Mouse (Mus musculus) limb, embryonic 14.5 days (tissue): ENCODE measurements around the gene Cldn5. TPM values are rescaled to one million over a fixed set of nuclear protein-coding genes. Genes with fewer than 3 reads are reported as not detected.
A peak's percentile ranks its signal among the peaks of the same experiment; 100 is the strongest.

Experiments
- ATAC-seq: fragments of 200-750 bp; cut with Nextera tagmentation; 2 replicates; pipeline ENCODE4 v1.8.0; 2017; ENCODE audit warnings: low read depth, moderate number of reproducible peaks, moderate TSS enrichment; ENCODE audit not compliant: low FRiP score
- DNase-seq: peaks from one replicate; pipeline ENCODE4 v3.0.0-alpha.2; 2015; ENCODE audit warnings: low spot score
- H3K27ac ChIP-seq: fragments of 300-500 bp; sonication (generic); replicated peaks from 2 replicates; pipeline ENCODE4 v1.5.1; 2014; ENCODE audit warnings: low read depth, mild to moderate bottlenecking, low read length, moderate library complexity, mixed read lengths
- H3K27me3 ChIP-seq: fragments of 300-500 bp; sonication (generic); 2 replicates; pipeline ENCODE4 v1.6.1; 2014; ENCODE audit warnings: low read length, mixed read lengths; ENCODE audit not compliant: control insufficient read depth, insufficient read depth
- H3K36me3 ChIP-seq: fragments of 300-500 bp; sonication (generic); 2 replicates; pipeline ENCODE4 v1.6.1; 2014; ENCODE audit warnings: mild to moderate bottlenecking, low read length, moderate library complexity, mixed read lengths; ENCODE audit not compliant: control insufficient read depth, insufficient read depth
- H3K4me1 ChIP-seq: fragments of 300-500 bp; sonication (generic); 2 replicates; pipeline ENCODE4 v1.6.1; 2014; ENCODE audit warnings: antibody characterized with exemption, low read length, mixed read lengths; ENCODE audit not compliant: control insufficient read depth, insufficient read depth
- H3K4me2 ChIP-seq: fragments of 300-500 bp; sonication (generic); replicated peaks from 2 replicates; pipeline ENCODE4 v1.6.1; 2014; ENCODE audit warnings: low read depth, mild to moderate bottlenecking, low read length, moderate library complexity; ENCODE audit not compliant: severe bottlenecking
- H3K4me3 ChIP-seq: fragments of 300-500 bp; sonication (generic); replicated peaks from 2 replicates; pipeline ENCODE4 v1.5.1; 2014; ENCODE audit warnings: low read length
- H3K9ac ChIP-seq: fragments of 300-500 bp; sonication (generic); 2 replicates; pipeline ENCODE4 v1.6.1; 2014; ENCODE audit warnings: mild to moderate bottlenecking, low read depth, low read length, moderate library complexity; ENCODE audit not compliant: severe bottlenecking
- H3K9me3 ChIP-seq: fragments of 300-500 bp; sonication (generic); 2 replicates; pipeline ENCODE4 v1.6.1; 2016; ENCODE audit warnings: low read length; ENCODE audit not compliant: control insufficient read depth
- POLR2A ChIP-seq: fragments of 200-500 bp; IDR thresholded peaks from 2 replicates; pipeline ENCODE4 v1.8.0; 2012; ENCODE audit warnings: inconsistent platforms, mild to moderate bottlenecking, moderate library complexity, borderline replicate concordance; ENCODE audit not compliant: insufficient read depth, insufficient read length; ENCODE audit errors: extremely low read depth
- WGBS: fragments of 180-500 bp; shearing (Covaris S2); extraction: QIAGEN DNeasy Blood & Tissue Kit; methylation state at CpG from one replicate; pipeline ENCODE4 v1.1.7; 2014; 5-methylcytosine and 5-hydroxymethylcytosine counted together
- polyA plus RNA-seq, 2 experiments: library from polyadenylated mRNA; depleted of rRNA in 1 of 2; stranded (reverse) in 1 of 2; unstranded in 1 of 2; fragments of >200 nt; fragmentation: Nextera tagmentation in 1 of 2; extraction: Ambion mirVana in 1 of 2; gene quantifications; 2 replicates each; pipeline versions ENCODE4 v1.2.1 to v1.2.3; 2012 to 2014

The Cldn5 gene
- polyA plus RNA-seq, 2 experiments: 26.1 to 33.6 TPM

- H3K4me1 ChIP-seq: no peaks in the 10 kb centered on the region
- no peak for DNase-seq
- no peak overlapping the region for H3K9ac ChIP-seq
- no peak overlapping the region for H3K4me2 ChIP-seq
- H3K36me3 ChIP-seq: no peaks in the 10 kb centered on the region
- no peak for ATAC-seq
- no peaks in the 10 kb centered on the region for H3K9me3 ChIP-seq
- TF ChIP-seq POLR2A: no peak
- no peak overlapping the region for H3K27ac ChIP-seq
- H3K4me3 ChIP-seq: no peak overlapping the region
- H3K27me3 ChIP-seq: no peaks in the 10 kb centered on the region
Measured at GRCm38 (mm10) chr16:18738303-18738702, 38.3 kb upstream of the Cldn5 start.

DNA sequence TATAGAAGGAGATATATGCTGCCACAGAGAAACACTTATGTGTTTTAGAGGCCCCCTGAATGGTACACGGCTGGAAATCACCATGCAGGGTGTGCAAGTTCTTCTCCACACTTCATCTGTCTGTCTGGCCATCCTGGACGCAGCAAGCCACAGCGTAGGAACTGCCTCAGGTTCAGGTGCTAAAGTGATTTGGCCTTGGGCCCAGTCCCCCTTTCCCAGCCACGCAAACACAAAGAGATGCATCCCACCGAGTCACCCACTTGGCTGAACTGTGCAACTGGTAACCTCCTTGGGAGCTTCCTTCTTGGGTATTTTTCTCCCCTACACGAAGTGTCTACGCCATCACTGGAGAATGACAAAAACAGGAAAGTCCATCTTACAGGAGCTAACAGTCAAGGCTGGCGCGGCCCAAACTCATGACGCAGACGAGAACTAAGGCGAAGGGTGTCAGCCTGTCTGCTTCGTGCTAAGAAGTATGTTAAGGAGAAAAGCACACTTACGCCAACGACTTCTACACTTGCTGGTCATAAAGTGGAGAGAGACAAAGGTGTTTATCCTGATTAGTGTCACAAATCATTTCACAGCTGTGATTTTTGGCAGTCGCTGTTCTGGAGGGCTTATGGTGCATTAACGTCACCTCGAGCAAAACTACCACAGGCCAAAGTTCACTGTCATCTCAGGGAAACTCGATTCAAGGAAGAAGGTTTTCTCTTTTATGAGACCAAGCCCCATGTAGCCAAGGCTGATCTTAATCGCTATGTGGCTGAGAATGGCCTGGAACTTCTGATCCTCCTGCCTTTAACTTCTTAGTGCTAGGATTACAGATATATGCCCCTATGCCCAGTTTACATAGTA, 30.2 kb upstream of the Cldn5 start:
- Histone ChIP-seq H3K36me3 (no peaks in the 10 kb centered on the region), H3K4me2 (no peak overlapping the region), H3K4me1 (no peaks in the 10 kb centered on the region), H3K27ac (no peak overlapping the region), H3K4me3 (no peak overlapping the region), H3K9ac (no peak overlapping the region), H3K27me3 (no peaks in the 10 kb centered on the region), H3K9me3 (no peaks in the 10 kb centered on the region)
- peak; percentile 71 for ATAC-seq
- no peak for TF ChIP-seq POLR2A
- WGBS: 58% methylated on average over 20 of the region's 20 CpGs
- no peak for DNase-seq

- TF ChIP-seq POLR2A: no peak
- no peak for ATAC-seq
- Histone ChIP-seq H3K4me2 (no peak overlapping the region), H3K9me3 (no peaks in the 10 kb centered on the region), H3K9ac (no peak overlapping the region), H3K27me3 (no peaks in the 10 kb centered on the region), H3K36me3 (no peaks in the 10 kb centered on the region), H3K4me1 (no peaks in the 10 kb centered on the region), H3K27ac (no peak overlapping the region), H3K4me3 (no peak overlapping the region)
- no peak for DNase-seq
- WGBS: 67% methylated on average over 11 of the region's 11 CpGs
Measured at GRCm38 (mm10) chr16:18751101-18751500, 25.5 kb upstream of the Cldn5 start.

DNA sequence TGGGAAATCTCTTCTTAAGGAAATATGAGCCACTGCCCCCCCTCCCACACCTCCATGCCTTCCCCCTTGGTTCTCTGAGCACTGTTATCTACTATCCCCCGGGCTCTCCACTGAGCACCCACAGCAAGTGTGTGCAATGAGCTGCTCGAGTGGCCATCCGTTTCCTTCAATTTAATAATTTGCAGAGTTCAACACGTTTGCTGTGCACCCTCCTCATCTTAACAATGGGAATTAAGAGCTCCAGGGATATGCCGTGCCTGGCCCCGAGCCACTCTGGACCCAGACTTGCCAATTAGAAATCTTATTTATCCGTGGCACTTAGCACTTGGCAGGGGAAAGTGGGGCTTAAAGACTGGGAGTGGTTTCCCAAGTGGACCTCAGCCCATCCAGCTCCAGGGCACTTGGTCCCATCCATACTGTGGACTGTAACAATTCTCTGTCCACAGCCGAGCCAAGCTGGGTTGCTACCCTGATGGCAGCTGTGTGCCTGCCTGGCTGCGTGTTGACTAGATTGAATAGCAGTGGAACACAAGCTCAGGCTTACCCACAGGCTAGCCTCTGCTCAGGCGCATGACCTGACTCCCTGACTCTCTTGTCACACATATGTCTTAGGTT, 24.7 kb upstream of the Cldn5 start:
- no peak for ATAC-seq
- Histone ChIP-seq H3K9ac (no peak overlapping the region), H3K4me1 (no peaks in the 10 kb centered on the region), H3K27me3 (no peaks in the 10 kb centered on the region), H3K27ac (no peak overlapping the region), H3K36me3 (no peaks in the 10 kb centered on the region), H3K9me3 (no peaks in the 10 kb centered on the region), H3K4me3 (no peak overlapping the region), H3K4me2 (no peak overlapping the region)
- DNase-seq: no peak
- WGBS: 80% methylated on average over 10 of the region's 10 CpGs
- TF ChIP-seq POLR2A: no peak

GRCm38 (mm10) chr16:18761734-18762133, 14.9 kb upstream of the Cldn5 start:
- Histone ChIP-seq H3K9me3 (no peaks in the 10 kb centered on the region), H3K27ac (no peak overlapping the region), H3K9ac (no peak overlapping the region), H3K4me1 (no peaks in the 10 kb centered on the region), H3K4me2 (no peak overlapping the region), H3K36me3 (no peaks in the 10 kb centered on the region), H3K4me3 (no peak overlapping the region), H3K27me3 (no peaks in the 10 kb centered on the region)
- no peak for ATAC-seq
- WGBS: 84% methylated on average over 4 of the region's 4 CpGs
- DNase-seq: no peak
- no peak for TF ChIP-seq POLR2A
